In the genomic region with DNA sequence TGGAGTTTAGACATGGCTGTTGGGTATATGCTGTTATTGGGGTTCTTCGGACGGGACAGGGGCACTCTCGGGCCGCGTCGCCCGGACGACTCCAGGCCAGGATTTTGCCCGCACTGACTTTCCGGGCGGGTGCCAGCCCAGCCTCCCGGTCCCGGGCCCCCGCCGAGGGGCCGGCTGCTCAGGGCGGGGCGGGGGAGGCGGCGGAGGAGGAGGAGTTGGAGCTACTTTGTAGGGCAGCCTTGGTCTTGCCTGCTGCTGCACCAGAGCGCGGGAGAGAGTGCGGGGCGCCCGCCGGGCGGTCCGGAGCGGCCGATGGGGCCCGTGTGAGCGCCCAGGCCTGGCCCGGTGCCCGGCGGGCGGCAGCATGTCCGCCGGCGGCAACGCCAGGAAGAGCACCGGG, we compare ENCODE assay signal across 8 mouse cellular contexts.
A peak's percentile ranks its signal among the peaks of the same experiment; 100 is the strongest.
DNase-seq lines count a peak whose midpoint lies in the region; ATAC-seq lines count a peak whose summit lies in the region.

No protein-coding gene starts in this region.

- no peak overlapping the region for H3K27ac ChIP-seq in liver, embryonic 13.5 days
- H3K27ac ChIP-seq in neural tube, embryonic 12.5 days = no peak overlapping the region

- WGBS in liver, embryonic 13.5 days (ENCODE audit: insufficient replicate concordance) = 2% methylated on average over 20 of the region's 41 CpGs
- WGBS in neural tube, embryonic 12.5 days = 2% methylated on average over 29 of the region's 41 CpGs

- peaks cover 77% of the 10 kb centered on the region for H3K4me1 ChIP-seq in liver, embryonic 13.5 days (replicated peaks)
- peaks cover 66% of the 10 kb centered on the region for H3K4me1 ChIP-seq in neural tube, embryonic 12.5 days

- H3K27me3 ChIP-seq in liver, embryonic 13.5 days = peaks cover 37% of the 10 kb centered on the region
- no peaks in the 10 kb centered on the region for H3K27me3 ChIP-seq in neural tube, embryonic 12.5 days (replicated peaks)

- H3K9me3 ChIP-seq in liver, embryonic 13.5 days (replicated peaks) = no peaks in the 10 kb centered on the region
- H3K9me3 ChIP-seq in neural tube, embryonic 12.5 days = no peaks in the 10 kb centered on the region

- DNase-seq in frontal cortex, postnatal 14 days (ENCODE audit: low spot score in 2 of 2) = no peak
- peak; percentile 93 for DNase-seq in cerebellum, adult 9-11 months
- peak; percentile 67 for DNase-seq in gastrocnemius, postnatal 10 days
- peak; percentile 14 for DNase-seq in induced T-regulatory cell, adult 2 months (ENCODE audit: low read depth)
- peak; percentile 26 for DNase-seq in liver, embryonic 13.5 days
- no peak for DNase-seq in B cell, adult 2 months

- H3K4me3 ChIP-seq in liver, embryonic 13.5 days (replicated peaks) = peak overlapping the region; percentile 63
- peak overlapping the region; percentile 66 for H3K4me3 ChIP-seq in neural tube, embryonic 12.5 days

- no peaks in the 10 kb centered on the region; the same call in 1 of the 2 replicates for H3K36me3 ChIP-seq in liver, embryonic 13.5 days
- H3K36me3 ChIP-seq in neural tube, embryonic 12.5 days = no peaks in the 10 kb centered on the region

- ATAC-seq in frontal cortex, adult (ENCODE audit: low TSS enrichment) = peak; percentile 27; the same call in 1 of the 2 replicates
- ATAC-seq in liver, embryonic 13.5 days (ENCODE audit: low read depth) = peak; percentile 50
- ATAC-seq in neural tube, embryonic 12.5 days (ENCODE audit: low FRiP score, low read depth) = peak; percentile 77

- H3K9ac ChIP-seq in liver, embryonic 13.5 days = peak overlapping the region; percentile 66
- peak overlapping the region; percentile 86 for H3K9ac ChIP-seq in neural tube, embryonic 12.5 days

- H3K4me2 ChIP-seq in liver, embryonic 13.5 days = peak overlapping the region; percentile 71
- H3K4me2 ChIP-seq in neural tube, embryonic 12.5 days (replicated peaks) = peak overlapping the region; percentile 87

Comparison
In these comparisons a context has a peak if more than half of its experiments do, and no peak if none do; other contexts are left out.
1. ATAC-seq: peak in every context shown above with its lines; median percentile 77 in neural tube, embryonic 12.5 days; 50 in liver, embryonic 13.5 days; 27 in frontal cortex, adult.
2. DNase-seq: peak in cerebellum, adult 9-11 months (single experiment), gastrocnemius, postnatal 10 days (single experiment), induced T-regulatory cell, adult 2 months (single experiment) and liver, embryonic 13.5 days (single experiment); none in frontal cortex, postnatal 14 days (0 of 2) and B cell, adult 2 months (0 of 2).